Mouse (Mus musculus) bone marrow macrophage, adult 2 months (primary cell): ENCODE results near the gene Myo18b.

Source experiments
- CTCF ChIP-seq: IDR thresholded peaks from 2 replicates; pipeline ENCODE4 v1.5.1; 2012; ENCODE audit warnings: low read depth, mild to moderate bottlenecking, low read length, moderate library complexity
- POLR2A ChIP-seq: IDR thresholded peaks from 2 replicates; pipeline ENCODE4 v1.6.1; 2012; ENCODE audit warnings: mild to moderate bottlenecking, low read depth, low read length, borderline replicate concordance

DNA sequence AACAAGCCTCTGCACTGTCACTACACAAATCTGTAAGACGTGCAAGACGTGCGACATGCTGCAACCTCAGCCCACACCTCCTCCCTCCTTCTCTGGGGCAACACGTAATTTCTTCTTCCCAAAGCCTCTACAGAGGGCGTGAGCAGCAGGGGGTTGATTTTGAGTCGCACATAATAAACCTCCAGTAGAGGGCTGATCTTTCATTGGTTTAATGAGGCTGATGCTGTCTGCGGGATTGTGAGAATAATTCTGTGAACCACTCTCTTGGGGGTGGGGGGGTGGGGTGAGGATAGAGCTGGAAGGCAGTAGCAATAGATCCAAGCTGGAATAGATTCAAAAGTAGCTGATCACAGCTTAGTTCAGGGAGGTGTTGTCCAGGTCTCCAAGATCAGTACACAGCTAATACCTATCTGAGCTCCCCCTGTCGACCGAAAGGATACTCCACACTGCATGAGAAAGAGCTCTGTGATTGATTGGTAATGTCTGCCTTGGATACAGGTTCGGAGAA lies 235.2 kb downstream of the Myo18b start:
- TF ChIP-seq POLR2A, result no peak
- no peak for TF ChIP-seq CTCF
